In the genomic region with DNA sequence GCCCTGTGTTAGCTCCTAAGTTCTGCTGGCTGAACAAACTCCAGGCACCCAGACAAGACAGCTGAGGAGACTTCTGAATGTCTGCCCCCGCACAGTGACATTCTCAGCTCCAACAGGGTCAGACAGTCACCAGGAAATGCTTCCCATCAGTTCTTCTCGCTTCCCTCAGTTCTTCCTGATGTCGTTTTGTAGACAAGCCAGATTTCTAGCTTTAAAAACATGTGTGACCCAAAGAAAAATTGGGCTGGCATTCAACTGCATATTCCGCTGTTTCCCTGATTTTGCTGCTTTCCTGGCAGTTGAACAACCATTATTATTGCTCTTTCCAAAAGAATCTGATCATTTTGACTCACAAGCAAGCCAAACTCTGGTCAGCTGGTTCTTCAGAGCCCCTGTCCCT, we compare ENCODE assay signal across 13 mouse cellular contexts.
A peak's percentile ranks its signal among the peaks of the same experiment; 100 is the strongest.
DNase-seq lines count a peak whose midpoint lies in the region; ATAC-seq and TF ChIP-seq lines count a peak whose summit lies in the region.
"Had no signal": no experiment of that assay in that cellular context is flagged by ENCODE, and none has a peak within 500 bp of the region (broad histone marks: within the 10 kb centered on the region; RNA-seq: fewer than 3 reads in every experiment).

No protein-coding gene starts in this region.

- peak; percentile 17 for DNase-seq in heart, adult 8-10 months (ENCODE audit: low spot score)
- peak; percentile 12 for DNase-seq in lung, embryonic 14.5 days
- DNase-seq in lung, postnatal 14 days, result no peak
- peak; percentile 1 to 3 for DNase-seq in heart, postnatal 36 days
- peak; percentile 11 for DNase-seq in telencephalon, adult 2 months (ENCODE audit: low read depth, low spot score)
- DNase-seq in spleen, postnatal 36 days (ENCODE audit: low spot score in 2 of 2), result no peak
- DNase-seq: kidney, adult 18-20 months; lung, postnatal 4 days; thymus, postnatal 36 days had no signal

- ATAC-seq in heart, embryonic 11.5 days (replicated peaks; ENCODE audit: insufficient number of reproducible peaks, low FRiP score, low TSS enrichment), result no peak
- no peak for ATAC-seq in lung, embryonic 14.5 days (ENCODE audit: insufficient read depth)
- ATAC-seq: midbrain, embryonic 13.5 days had no signal

- H3K27me3 ChIP-seq in heart, embryonic 11.5 days (ENCODE audit: control insufficient read depth, insufficient read depth, low read length), result no peaks in the 10 kb centered on the region
- H3K27me3 ChIP-seq in lung, embryonic 14.5 days (ENCODE audit: insufficient read depth, low read length), result no peaks in the 10 kb centered on the region
- H3K27me3 ChIP-seq: midbrain, embryonic 13.5 days had no signal

- H3K9me3 ChIP-seq in heart, embryonic 11.5 days (replicated peaks; ENCODE audit: control insufficient read depth, low read length), result no peaks in the 10 kb centered on the region
- no peaks in the 10 kb centered on the region for H3K9me3 ChIP-seq in lung, embryonic 14.5 days (ENCODE audit: low read depth, low read length)
- H3K9me3 ChIP-seq: midbrain, embryonic 13.5 days had no signal

- H3K4me2 ChIP-seq in heart, embryonic 11.5 days, result no peak overlapping the region
- H3K4me2 ChIP-seq in lung, embryonic 14.5 days, result no peak overlapping the region
- H3K4me2 ChIP-seq: liver, embryonic 11.5 days; midbrain, embryonic 13.5 days had no signal

- H3K9ac ChIP-seq in heart, embryonic 11.5 days (ENCODE audit: low read depth, low read length), result no peak overlapping the region
- no peak overlapping the region for H3K9ac ChIP-seq in lung, embryonic 14.5 days
- H3K9ac ChIP-seq: midbrain, embryonic 13.5 days had no signal

- TF ChIP-seq CTCF in lung, embryonic 14.5 days (IDR thresholded peaks at IDR 0.05; ENCODE audit: low read depth), result no peak

- H3K27ac ChIP-seq in heart, embryonic 11.5 days (ENCODE audit: low read depth, low read length), result no peak overlapping the region
- H3K27ac ChIP-seq in lung, embryonic 14.5 days (ENCODE audit: low read depth), result no peak overlapping the region
- H3K27ac ChIP-seq: left cerebral cortex, adult 2 months; midbrain, embryonic 13.5 days had no signal

- no peaks in the 10 kb centered on the region for H3K36me3 ChIP-seq in heart, embryonic 11.5 days (ENCODE audit: control insufficient read depth, insufficient read depth, low read length)
- H3K36me3 ChIP-seq in lung, embryonic 14.5 days (ENCODE audit: insufficient read depth), result no peaks in the 10 kb centered on the region
- H3K36me3 ChIP-seq: midbrain, embryonic 13.5 days had no signal

- H3K4me3 ChIP-seq in heart, embryonic 11.5 days (ENCODE audit: low read depth, low read length), result no peak overlapping the region
- no peak overlapping the region for H3K4me3 ChIP-seq in lung, embryonic 14.5 days (ENCODE audit: low read depth, low read length)
- H3K4me3 ChIP-seq: left cerebral cortex, adult 2 months; midbrain, embryonic 13.5 days had no signal

- intact Hi-C loops in heart, postnatal 36 days (cut with DNase I), result no loop called here

- H3K4me1 ChIP-seq in heart, embryonic 11.5 days (ENCODE audit: control insufficient read depth, insufficient read depth, low read length), result no peaks in the 10 kb centered on the region
- H3K4me1 ChIP-seq in lung, embryonic 14.5 days (ENCODE audit: insufficient read depth), result no peaks in the 10 kb centered on the region
- H3K4me1 ChIP-seq: midbrain, embryonic 13.5 days had no signal

- 70% methylated on average over 4 of the region's 4 CpGs for WGBS in heart, embryonic 11.5 days (ENCODE audit: insufficient replicate concordance)
- 52% methylated on average over 4 of the region's 4 CpGs for WGBS in lung, embryonic 14.5 days

Comparison
In these comparisons a context has a peak if more than half of its experiments do, and no peak if none do; other contexts are left out.
1. DNase-seq: peak in heart, adult 8-10 months (single experiment), lung, embryonic 14.5 days (single experiment), heart, postnatal 36 days (2 of 2) and telencephalon, adult 2 months (single experiment); none in lung, postnatal 14 days (single experiment) and spleen, postnatal 36 days (0 of 2).